ENCODE assay signal across 9 mouse cellular contexts in genomic region chr4:117139217-117139612, GRCm38 (mm10). TPM values are rescaled to one million over a fixed set of nuclear protein-coding genes. Genes with fewer than 3 reads are reported as not detected.
DNase-seq lines count a peak whose midpoint lies in the region; ATAC-seq and TF ChIP-seq lines count a peak whose summit lies in the region.
"Had no signal": no experiment of that assay in that cellular context is flagged by ENCODE, and none has a peak within 500 bp of the region (broad histone marks: within the 10 kb centered on the region; RNA-seq: fewer than 3 reads in every experiment).

No protein-coding gene starts in this region.

- H3K9ac ChIP-seq in kidney, embryonic 14.5 days (ENCODE audit: low read depth, low read length) = no peak overlapping the region

- 3% methylated on average over 2 of the region's 2 CpGs for WGBS in kidney, embryonic 14.5 days
- 4% methylated on average over 2 of the region's 2 CpGs for WGBS in embryonic facial prominence, embryonic 10.5 days

- H3K4me3 ChIP-seq in kidney, embryonic 14.5 days (ENCODE audit: low read length) = no peak overlapping the region
- no peak overlapping the region for H3K4me3 ChIP-seq in G1E (ENCODE audit: low read depth, low read length)
- no peak overlapping the region for H3K4me3 ChIP-seq in embryonic facial prominence, embryonic 10.5 days

- no peaks in the 10 kb centered on the region for H3K36me3 ChIP-seq in kidney, embryonic 14.5 days (ENCODE audit: control insufficient read depth, insufficient read depth, low read length)
- H3K36me3 ChIP-seq in G1E (replicated peaks) = no peaks in the 10 kb centered on the region
- H3K36me3 ChIP-seq in embryonic facial prominence, embryonic 10.5 days (replicated peaks) = no peaks in the 10 kb centered on the region

- no peaks in the 10 kb centered on the region for H3K9me3 ChIP-seq in kidney, embryonic 14.5 days (ENCODE audit: control insufficient read depth, low read length)
- no peaks in the 10 kb centered on the region for H3K9me3 ChIP-seq in G1E (replicated peaks)
- H3K9me3 ChIP-seq in embryonic facial prominence, embryonic 10.5 days = no peaks in the 10 kb centered on the region

- TF ChIP-seq CTCF in G1E (IDR thresholded peaks at IDR 0.05; ENCODE audit: low read depth, low read length) = peak; percentile 72

- H3K27ac ChIP-seq in kidney, embryonic 14.5 days (ENCODE audit: low read depth, low read length) = no peak overlapping the region
- H3K27ac ChIP-seq in embryonic facial prominence, embryonic 10.5 days (replicated peaks) = no peak overlapping the region
- H3K27ac ChIP-seq: macrophage had no signal

- peaks cover 5% of the 10 kb centered on the region; the same call in 1 of the 2 replicates for H3K4me1 ChIP-seq in kidney, embryonic 14.5 days (ENCODE audit: control insufficient read depth, insufficient read depth, low read length)
- H3K4me1 ChIP-seq in G1E (ENCODE audit: insufficient read depth, low read depth, low read length) = peaks cover 50% of the 10 kb centered on the region
- peaks cover 33% of the 10 kb centered on the region for H3K4me1 ChIP-seq in embryonic facial prominence, embryonic 10.5 days

- no peaks in the 10 kb centered on the region for H3K27me3 ChIP-seq in kidney, embryonic 14.5 days (ENCODE audit: control insufficient read depth, insufficient read depth, low read length)
- peaks cover 25% of the 10 kb centered on the region for H3K27me3 ChIP-seq in G1E (ENCODE audit: insufficient read depth, low read length)
- H3K27me3 ChIP-seq in embryonic facial prominence, embryonic 10.5 days (replicated peaks; ENCODE audit: low read depth, poor library complexity, severe bottlenecking) = 0 out of 2 replicates have a peak, but pooled peaks cover 3% of the 10 kb centered on the region

- H3K4me2 ChIP-seq in kidney, embryonic 14.5 days (replicated peaks; ENCODE audit: low read depth, low read length) = no peak overlapping the region

- intact Hi-C loops in gastrocnemius, postnatal 36 days (cut with DNase I) = loop anchor here (2.0 kb wide), 1 partner anchor 136 kb away; no protein-coding TSS in a partner anchor

- peak; percentile 57 for DNase-seq in kidney, adult 18-20 months
- DNase-seq in G1E (ENCODE audit: low spot score) = no peak
- peak; percentile 53 for DNase-seq in embryonic facial prominence, embryonic 10.5 days (ENCODE audit: low spot score)
- peak; percentile 49 to 60 for DNase-seq in lung, adult 18-20 months
- DNase-seq in thymus, postnatal 25 days = peak; percentile 56
- no peak for DNase-seq in gastrocnemius, postnatal 36 days
- DNase-seq in heart, postnatal 4 days = no peak

- ATAC-seq in kidney, embryonic 14.5 days (ENCODE audit: low FRiP score, low TSS enrichment) = no peak
- no peak for ATAC-seq in G1E (ENCODE audit: extremely low read depth, insufficient number of reproducible peaks, low FRiP score, poor library complexity, severe bottlenecking)

RNA-seq across cellular contexts. Expression of gene Plk3, which starts 5.5 kb away (rescaled TPM):
- polyA plus RNA-seq in kidney, embryonic 14.5 days (2014; fragmentation: Nextera tagmentation; extraction: Ambion mirVana) = 2.4 and 2.9 TPM in 2 replicates
- 1.4 and 1.9 TPM in 2 replicates for total RNA-seq in G1E (2014; fragmentation: Nextera tagmentation)
- total RNA-seq in G1E (2017) = 5.2 and 6.4 TPM in 2 replicates
- polyA plus RNA-seq in G1E (2012) = 4.4 and 6.0 TPM in 2 replicates
- 7.9 and 15.1 TPM in 2 replicates for polyA plus RNA-seq in embryonic facial prominence, embryonic 10.5 days (2016; fragmentation: Nextera tagmentation; extraction: Ambion mirVana)
- total RNA-seq in gastrocnemius, postnatal 36 days (2021) = 1 to 10 TPM in 1 of 2 experiments, under 1 TPM in 1; 0.86 to 1.5 TPM
- total RNA-seq in heart, postnatal 4 days (2021) = 1 to 10 TPM; 5.0 to 5.8 TPM

RNA-seq across cellular contexts. Expression of gene Tctex1d4, which starts 12.6 kb away (rescaled TPM):
- polyA plus RNA-seq in kidney, embryonic 14.5 days (2014; fragmentation: Nextera tagmentation; extraction: Ambion mirVana) = not detected in 2 replicates
- total RNA-seq in G1E (2014; fragmentation: Nextera tagmentation) (1.7 TPM in 1 of 2 replicates, not detected in the other), G1E (2017) (1.8 TPM in 2 replicates)
- polyA plus RNA-seq in G1E (2012) = 2.4 and 3.3 TPM in 2 replicates
- not detected in 2 replicates for polyA plus RNA-seq in embryonic facial prominence, embryonic 10.5 days (2016; fragmentation: Nextera tagmentation; extraction: Ambion mirVana)
- total RNA-seq in gastrocnemius, postnatal 36 days (2021) = not detected
- not detected for total RNA-seq in heart, postnatal 4 days (2021)

RNA-seq across cellular contexts. Expression of gene Btbd19, which starts 13.7 kb away (rescaled TPM):
- 6.2 TPM in 2 replicates for polyA plus RNA-seq in kidney, embryonic 14.5 days (2014; fragmentation: Nextera tagmentation; extraction: Ambion mirVana)
- total RNA-seq in G1E (2014; fragmentation: Nextera tagmentation) = 34.6 and 46.3 TPM in 2 replicates
- total RNA-seq in G1E (2017) = 12.3 and 12.8 TPM in 2 replicates
- 20.0 and 33.5 TPM in 2 replicates for polyA plus RNA-seq in G1E (2012)
- 3.6 and 4.0 TPM in 2 replicates for polyA plus RNA-seq in embryonic facial prominence, embryonic 10.5 days (2016; fragmentation: Nextera tagmentation; extraction: Ambion mirVana)
- total RNA-seq in gastrocnemius, postnatal 36 days (2021) = 1 to 10 TPM; 2.0 to 2.4 TPM
- 1 to 10 TPM; 4.6 to 5.9 TPM for total RNA-seq in heart, postnatal 4 days (2021)

RNA-seq across cellular contexts. Expression of gene Rps8, which starts 16.8 kb away (rescaled TPM):
- 1,419 and 1,934 TPM in 2 replicates for polyA plus RNA-seq in kidney, embryonic 14.5 days (2014; fragmentation: Nextera tagmentation; extraction: Ambion mirVana)
- 2,089 and 2,273 TPM in 2 replicates for total RNA-seq in G1E (2014; fragmentation: Nextera tagmentation)
- total RNA-seq in G1E (2017) = 1,736 TPM in 2 replicates
- 2,887 and 5,494 TPM in 2 replicates for polyA plus RNA-seq in G1E (2012)
- 897 and 923 TPM in 2 replicates for polyA plus RNA-seq in embryonic facial prominence, embryonic 10.5 days (2016; fragmentation: Nextera tagmentation; extraction: Ambion mirVana)
- 100 to 1,000 TPM; 497 to 579 TPM for total RNA-seq in gastrocnemius, postnatal 36 days (2021)
- total RNA-seq in heart, postnatal 4 days (2021) = 100 to 1,000 TPM; 952 to 961 TPM

RNA-seq across cellular contexts. Expression of gene Kif2c, which starts 43.2 kb away (rescaled TPM):
- 63.8 and 74.6 TPM in 2 replicates for polyA plus RNA-seq in kidney, embryonic 14.5 days (2014; fragmentation: Nextera tagmentation; extraction: Ambion mirVana)
- total RNA-seq in G1E (2014; fragmentation: Nextera tagmentation) = 50.6 and 62.8 TPM in 2 replicates
- total RNA-seq in G1E (2017) = 50.6 and 52.0 TPM in 2 replicates
- 7.1 and 8.6 TPM in 2 replicates for polyA plus RNA-seq in G1E (2012)
- 115 and 119 TPM in 2 replicates for polyA plus RNA-seq in embryonic facial prominence, embryonic 10.5 days (2016; fragmentation: Nextera tagmentation; extraction: Ambion mirVana)
- under 1 TPM; 0.28 to 0.44 TPM for total RNA-seq in gastrocnemius, postnatal 36 days (2021)
- total RNA-seq in heart, postnatal 4 days (2021) = 10 to 100 TPM; 17.7 to 19.7 TPM

Comparison
In these comparisons a context has a peak if more than half of its experiments do, and no peak if none do; other contexts are left out.
1. DNase-seq: peak in kidney, adult 18-20 months (single experiment), embryonic facial prominence, embryonic 10.5 days (single experiment), lung, adult 18-20 months (2 of 2) and thymus, postnatal 25 days (single experiment); none in G1E (single experiment), gastrocnemius, postnatal 36 days (0 of 2) and heart, postnatal 4 days (single experiment).